Mouse (Mus musculus) lung, postnatal 10 days (tissue): ENCODE measurements around the gene Wipf2.
"Not testable (repeated sequence)": the region's sequence is repeated elsewhere in the genome, so short reads cannot be mapped to it uniquely, and the experiment has no call there.

Experiments used
- DNase-seq: peaks from one replicate; pipeline ENCODE4 v3.0.0; 2021

Wipf2 gene

DNA sequence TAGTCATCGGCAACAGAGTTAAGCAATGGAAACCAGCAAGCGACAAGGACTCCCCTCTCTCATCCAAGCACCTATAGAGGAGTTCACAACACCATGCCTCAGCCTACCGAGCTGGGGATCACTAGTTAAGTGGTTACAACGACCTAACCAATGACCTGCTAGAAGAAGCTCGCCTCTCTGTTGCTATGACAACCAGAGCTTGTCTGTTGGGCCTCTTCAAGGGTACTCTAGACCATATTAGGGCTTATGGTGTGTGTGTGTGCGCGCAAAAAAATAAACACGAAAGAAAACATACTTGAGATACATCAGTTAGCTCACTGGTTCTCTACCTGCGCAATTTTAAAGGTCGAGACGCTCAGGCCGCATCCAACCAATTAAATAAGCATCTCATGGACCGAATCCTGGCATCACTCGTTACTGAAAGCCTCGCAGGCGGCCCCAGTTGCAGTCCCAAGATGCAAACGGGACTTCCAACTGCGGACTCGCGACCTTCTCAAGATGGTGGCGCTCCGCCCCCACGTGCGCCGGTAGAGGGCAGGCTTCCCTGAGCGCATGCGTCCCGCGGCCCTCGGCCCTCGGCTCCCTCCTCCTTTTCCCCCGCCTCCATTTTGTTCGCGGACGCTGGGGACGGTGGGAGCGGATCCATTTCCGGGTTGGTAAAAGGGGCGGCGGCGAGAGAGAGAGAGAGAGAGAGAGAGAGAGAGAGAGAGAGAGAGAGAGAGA, at the start of gene Wipf2:
Gene Wipf2, plus strand, starts transcription at position 611 of the 723 bp plus-strand sequence.
- DNase-seq = peak; percentile 98

DNA sequence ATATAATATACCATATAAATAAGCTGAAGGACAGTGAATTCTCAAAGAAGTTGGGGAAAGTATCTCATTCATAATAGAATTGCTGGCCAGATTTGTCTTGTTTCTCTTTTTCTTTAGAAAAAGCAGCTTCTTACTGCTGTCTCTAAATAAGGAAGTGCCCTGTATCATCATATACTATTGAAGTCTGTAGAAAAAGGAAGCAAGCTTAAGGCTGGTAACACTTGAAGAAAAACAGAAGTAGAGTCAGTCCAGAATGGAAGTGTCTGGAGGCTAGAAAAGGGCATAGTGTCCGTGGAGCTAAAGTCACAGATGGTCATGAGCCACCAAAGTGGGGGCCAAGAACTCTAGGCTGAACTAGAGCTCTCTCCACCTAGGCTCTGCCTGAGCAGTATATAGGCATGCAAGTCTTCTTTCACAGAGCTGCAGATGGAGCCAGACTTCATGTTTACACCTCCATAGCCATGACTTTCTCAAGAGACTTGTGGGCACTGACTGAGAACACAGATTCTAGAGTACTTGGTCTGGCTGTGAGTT, 46.7 kb upstream of the Wipf2 start:
- no peak for DNase-seq

DNA sequence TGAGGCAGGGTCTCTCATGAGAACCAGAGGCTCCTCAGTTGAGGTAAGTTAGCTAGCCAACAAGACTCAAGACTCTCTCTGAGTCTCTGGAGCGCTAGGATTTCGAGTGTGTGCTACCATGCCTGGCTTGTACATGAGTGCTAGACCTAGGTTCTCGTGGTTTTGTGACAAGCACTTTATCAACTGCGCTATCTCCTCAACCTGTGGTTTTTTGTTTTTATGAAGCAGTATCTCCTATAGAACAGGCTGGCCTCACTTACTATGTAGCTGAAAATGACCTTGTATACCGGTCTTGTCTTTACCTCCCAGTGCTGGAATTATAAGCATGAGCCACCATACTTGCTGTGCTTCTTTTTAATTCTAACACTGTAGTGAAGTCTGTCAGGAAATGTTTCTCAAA, 42.5 kb upstream of the Wipf2 start:
- DNase-seq = no peak

DNA sequence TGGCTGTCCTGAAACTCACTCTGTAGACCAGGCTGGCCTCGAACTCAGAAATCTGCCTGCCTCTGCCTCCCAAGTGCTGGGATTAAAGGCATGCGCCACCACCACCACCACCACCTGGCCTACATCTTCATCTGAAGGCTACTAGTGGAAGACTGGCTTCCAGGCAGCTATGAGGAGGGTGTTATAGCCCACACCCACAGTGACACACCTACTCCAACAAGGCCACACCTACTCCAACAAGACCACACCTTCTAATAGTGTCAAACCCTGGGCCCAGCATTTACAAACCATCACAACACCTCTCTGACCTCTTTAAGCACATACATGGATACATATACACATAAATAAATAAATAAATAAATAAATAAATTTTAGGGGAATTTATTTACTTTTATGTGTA, 37.4 kb upstream of the Wipf2 start:
- DNase-seq = not testable (repeated sequence)

DNA sequence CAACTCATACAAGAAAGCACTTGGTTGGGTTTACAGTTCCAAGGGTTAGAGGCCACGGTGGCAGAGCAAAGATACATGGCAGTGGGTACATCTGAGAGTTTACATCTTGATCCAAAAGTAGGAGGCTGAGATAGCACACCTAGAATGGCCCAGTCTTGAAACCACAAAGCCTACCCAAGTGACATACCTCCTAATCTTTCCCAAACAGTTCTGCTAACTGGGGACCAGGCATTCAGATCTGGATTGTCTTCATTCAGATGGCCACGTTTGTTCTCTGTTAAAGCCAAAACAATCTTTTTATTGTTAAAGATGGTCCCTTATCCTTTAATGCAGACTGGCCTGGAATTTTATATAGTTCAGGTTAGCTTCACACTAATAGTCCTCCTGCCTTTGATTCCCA, 35.6 kb upstream of the Wipf2 start:
- no peak for DNase-seq

DNA sequence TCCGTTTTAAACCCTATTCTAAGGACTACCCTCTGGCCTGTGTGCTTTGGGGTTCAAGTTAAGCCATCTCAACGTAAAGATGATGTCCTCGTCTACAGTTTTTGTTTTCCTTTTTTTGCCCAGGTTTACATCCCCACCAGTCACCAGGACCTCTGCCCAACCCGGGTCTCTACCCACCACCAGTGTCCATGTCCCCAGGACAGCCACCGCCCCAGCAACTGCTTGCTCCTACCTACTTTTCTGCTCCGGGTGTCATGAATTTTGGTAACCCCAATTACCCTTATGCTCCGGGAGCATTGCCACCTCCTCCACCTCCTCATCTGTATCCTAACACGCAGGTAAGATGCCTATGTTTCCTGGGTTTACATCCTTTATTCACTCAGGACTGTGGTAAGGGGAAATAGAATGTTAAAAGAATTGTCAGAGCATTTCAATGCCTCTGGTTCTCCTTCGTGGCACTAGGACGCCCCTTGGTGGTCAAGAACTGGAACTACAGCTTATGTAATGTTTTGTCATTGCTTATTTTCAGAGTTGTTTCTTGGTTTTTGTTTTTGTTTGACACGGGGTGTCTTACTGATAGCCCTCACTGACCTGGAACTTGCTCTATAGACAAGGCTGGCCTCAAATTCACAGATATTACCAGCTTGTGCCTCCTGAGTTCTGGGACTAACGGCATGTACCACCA, 34.2 kb upstream of the Wipf2 start:
- DNase-seq = peak; percentile 64

DNA sequence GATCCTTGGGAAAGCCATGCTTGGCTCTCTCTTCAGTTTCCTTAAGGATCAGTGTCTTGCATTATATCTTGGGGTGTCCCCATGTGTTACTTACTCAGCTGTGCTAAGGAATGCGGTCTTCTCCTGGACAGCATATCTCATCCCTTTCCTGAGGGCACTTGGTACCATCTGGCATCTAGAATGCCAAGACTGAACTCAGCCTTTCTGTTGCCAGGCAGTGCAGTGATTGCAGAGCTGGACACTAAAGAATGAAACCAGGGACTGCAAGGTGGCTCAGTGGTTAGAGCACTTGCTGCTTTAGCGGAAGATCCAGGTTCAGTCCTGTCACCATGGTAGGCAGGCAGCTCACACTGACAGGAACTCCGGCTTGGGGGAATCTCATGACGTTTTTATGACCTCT, 33.6 kb upstream of the Wipf2 start:
- DNase-seq = no peak

DNA sequence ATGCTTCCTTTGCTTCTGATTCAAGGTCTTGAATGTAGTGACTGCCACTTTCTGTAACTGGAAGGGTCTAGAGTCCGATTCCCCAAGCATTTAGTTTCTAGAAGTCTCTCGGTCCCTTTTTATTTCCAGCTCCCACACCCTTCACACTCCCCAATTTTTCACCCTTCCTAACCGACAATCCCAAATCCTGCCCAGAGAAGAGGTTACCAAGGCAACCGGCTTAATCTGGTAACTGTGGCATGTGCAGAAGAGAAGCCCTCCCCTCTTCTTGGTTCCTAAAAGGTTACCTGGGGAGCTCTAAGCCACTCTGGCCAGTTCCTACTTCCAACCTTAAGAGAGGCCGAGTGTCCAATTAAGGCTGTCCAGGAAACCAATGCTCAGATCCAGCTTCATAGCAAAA, 28.1 kb upstream of the Wipf2 start:
- DNase-seq = no peak

DNA sequence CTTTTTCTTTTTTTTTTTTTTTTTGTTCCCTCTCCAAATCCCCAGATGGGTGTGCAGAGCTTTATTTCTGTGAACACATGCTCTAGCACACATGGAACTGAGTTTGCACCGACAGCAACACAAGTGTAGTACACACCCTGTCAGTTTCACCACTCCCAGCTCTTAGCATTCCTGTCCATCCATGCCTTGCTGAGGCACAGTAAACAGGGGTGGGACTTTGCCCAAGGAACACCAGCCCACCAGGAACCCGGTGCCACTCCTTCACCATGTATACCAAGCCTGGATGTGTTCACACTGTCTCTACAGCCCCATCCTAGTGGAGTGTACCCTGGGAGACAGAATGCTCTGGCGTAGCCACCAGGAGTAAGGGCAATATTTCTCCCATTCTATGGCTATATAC, 27.7 kb upstream of the Wipf2 start:
- DNase-seq = no peak

DNA sequence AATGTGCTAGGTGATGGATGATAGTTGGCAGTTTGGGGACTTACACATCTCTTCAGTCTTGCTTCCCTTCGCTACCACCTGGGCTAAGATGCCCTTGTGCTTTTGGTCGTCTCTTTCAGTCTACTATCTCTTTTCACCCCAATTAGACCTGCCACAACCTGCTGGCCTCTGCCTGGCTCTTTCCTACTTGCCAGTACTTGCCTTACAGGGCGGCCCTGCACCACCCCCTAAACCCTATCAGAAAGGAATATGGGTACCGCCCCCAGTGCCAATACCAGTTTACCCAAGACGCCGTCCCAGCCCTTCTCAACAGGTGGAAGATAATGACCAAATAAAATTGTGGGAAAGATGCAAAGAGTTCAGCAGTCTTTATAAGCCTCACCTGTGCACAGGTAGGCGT, 27.3 kb upstream of the Wipf2 start:
- no peak for DNase-seq

DNA sequence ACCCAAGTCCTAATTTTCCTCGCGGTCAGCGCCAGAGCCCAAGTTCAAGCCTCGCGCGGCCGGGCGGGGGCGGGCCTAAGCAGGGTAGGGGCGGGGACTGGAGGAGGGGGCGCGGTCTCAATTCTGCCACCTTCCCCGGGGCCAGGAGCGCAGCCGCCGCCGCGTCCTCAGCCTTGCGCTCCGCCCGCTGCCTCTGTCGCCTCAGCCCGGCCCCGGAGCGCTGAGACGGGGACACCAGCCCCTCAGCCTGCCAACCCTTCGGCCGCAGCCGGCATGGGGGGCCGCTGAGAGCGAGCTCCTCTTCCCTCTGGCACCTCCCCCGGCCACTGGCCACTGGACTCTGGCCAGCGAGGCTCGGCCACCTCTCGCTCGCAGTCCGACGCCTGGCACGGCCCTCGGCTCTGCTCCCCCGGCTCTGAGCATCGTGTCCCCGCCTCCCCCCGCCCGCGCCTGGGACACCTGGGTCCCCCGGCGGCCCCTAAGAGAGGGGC, 26.7 kb upstream of the Wipf2 start, which contains the start of gene Rapgefl1:
Gene Rapgefl1, plus strand, starts transcription at position 135 of the 491 bp plus-strand sequence.
- DNase-seq = peak; percentile 89

DNA sequence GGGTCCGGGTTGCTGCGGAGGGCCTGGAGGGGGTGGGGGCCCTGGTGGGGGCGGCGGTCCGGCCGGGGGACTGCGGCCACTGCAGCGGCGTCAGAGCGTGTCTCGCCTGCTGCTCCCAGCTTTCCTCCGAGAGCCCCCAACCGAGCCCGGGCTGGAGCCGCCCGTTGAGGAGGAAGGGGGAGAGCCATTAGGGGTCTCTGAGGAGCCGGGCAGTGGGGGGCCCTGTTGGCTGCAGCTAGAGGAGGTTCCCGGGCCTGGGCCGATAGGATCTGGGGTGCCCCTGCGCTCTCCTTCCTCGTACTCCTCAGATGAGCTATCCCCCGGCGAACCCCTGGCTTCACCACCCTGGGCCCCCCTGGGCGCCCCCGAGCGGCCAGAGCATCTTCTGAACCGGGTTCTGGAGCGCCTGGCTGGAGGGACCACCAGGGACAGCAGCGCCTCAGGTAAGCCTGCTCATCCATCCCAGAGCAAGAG, 26.2 kb upstream of the Wipf2 start:
- DNase-seq = no peak

DNA sequence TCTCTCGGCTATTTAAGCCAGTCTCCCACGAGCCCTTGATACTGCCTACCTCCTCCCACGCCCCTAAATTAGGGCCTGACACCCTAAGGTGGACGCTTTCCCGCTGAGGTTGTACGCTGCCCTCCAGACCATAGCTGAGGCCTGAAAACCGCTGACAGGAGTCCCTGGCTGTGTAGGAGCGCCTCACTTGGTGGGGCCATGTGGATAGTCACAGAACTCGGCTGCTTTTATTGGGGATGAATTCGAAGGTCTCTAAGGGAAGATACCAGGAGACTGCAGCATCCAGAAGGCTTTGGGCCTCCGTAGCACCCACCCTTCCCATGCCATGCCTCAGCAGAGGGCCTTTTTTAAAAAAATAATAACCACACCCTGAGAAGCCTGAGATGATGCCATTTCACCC, 25.5 kb upstream of the Wipf2 start:
- no peak for DNase-seq

DNA sequence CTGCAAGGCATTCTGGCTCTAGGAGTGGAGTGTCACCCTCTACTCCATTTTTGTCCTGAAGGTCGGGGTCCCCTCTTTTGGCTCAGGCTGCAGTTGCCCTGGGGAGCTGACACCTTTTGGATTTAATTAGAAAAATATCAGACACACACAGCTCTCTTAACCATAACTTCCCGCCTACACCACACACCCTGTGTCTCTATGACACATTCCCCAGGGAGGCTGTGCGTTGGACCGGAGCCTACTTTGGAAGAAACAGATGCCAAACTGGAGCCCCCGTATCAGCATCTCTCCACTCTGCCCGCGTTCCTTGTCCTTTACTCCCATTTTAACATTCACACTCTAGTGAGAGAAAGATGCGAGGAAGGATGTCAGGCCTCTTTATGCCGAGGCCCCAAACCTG, 24.9 kb upstream of the Wipf2 start:
- DNase-seq = no peak

DNA sequence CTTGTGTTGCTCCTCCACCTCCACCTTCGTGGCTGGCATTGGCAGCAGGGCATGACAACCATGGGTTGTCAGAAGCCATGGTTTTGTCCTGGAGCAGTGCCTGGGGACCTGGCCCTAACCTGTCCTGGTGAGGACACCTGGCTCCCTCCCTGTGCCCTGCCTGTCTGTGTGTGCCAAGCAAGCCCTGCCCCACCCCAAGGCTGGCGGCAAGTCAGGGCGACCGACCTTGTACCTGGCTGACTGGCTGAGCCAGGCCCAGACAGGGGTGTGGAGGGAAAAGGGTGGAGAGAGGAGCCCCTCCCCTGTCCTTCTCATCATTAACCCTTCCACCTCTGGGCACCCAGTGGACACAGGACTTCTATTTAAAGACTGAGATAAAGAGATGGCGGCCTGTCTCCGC, 24.0 kb upstream of the Wipf2 start:
- no peak for DNase-seq

DNA sequence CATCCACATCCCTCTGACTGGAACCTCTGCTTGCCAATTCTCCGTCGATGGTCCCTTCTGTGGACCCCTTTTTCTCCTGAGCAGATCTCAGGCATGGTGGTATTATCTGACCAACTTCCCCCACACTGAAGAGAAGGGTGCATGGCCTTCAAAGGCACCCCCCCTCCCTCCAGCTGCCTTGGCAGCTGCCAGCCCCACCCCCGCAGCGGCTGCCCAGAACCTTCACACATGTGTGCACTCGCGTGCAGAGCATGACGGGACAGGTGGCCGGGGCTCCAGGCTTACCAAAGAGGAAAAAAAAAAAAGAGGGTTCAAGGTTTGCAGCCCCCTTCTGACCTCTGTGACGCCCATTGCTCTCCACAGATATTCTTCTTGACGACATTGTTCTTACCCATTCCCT, 23.5 kb upstream of the Wipf2 start:
- DNase-seq = no peak

DNA sequence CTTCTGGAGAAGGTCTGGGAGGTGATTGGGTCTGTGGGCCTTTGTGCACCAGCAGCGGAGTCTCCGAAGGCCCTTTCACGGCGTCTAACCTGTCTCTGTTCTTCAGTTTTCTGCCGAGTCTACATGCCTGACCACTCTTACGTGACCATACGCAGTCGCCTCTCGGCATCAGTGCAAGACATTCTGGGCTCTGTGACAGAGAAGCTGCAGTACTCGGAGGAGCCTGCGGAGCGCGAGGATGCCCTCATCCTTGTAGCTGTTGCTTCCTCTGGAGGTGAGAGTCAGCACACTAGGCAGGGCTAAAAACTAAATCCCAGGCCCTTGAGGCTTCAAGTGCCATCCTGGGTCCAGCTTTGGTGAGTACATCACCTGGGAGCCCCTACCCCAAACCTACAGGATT, 17.4 kb upstream of the Wipf2 start:
- DNase-seq = no peak

DNA sequence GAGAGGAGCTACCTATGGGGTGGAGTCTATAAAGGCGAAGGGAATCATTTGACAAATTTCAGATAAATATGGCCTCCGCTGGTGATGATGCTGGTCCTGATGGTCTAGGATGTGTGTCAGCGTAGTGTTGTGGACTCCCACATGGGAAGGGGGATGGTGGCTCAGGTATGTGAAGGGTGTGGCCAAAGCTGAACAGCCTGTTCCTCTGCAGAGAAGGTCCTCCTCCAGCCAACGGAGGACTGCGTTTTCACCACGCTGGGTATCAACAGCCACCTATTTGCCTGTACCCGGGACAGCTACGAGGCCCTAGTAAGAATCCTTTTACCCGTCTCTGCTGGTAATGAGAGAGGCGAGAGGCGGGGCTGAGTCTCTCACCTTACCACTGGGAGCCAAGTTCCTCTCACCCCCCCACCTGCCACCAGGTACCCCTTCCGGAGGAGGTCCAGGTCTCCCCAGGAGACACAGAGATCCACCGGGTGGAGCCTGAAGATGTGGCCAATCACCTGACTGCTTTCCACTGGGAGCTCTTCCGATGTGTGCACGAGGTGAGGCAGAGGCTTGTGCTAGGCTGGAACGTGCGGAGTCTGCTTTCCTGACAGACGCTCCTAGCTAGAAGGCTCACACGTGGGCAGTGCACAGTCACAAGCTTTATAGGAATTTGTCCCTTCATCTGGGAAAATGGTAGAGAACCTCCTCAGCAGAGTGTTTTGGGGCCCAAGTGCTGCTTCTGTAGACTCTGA, 16.4 kb upstream of the Wipf2 start:
- no peak for DNase-seq

DNA sequence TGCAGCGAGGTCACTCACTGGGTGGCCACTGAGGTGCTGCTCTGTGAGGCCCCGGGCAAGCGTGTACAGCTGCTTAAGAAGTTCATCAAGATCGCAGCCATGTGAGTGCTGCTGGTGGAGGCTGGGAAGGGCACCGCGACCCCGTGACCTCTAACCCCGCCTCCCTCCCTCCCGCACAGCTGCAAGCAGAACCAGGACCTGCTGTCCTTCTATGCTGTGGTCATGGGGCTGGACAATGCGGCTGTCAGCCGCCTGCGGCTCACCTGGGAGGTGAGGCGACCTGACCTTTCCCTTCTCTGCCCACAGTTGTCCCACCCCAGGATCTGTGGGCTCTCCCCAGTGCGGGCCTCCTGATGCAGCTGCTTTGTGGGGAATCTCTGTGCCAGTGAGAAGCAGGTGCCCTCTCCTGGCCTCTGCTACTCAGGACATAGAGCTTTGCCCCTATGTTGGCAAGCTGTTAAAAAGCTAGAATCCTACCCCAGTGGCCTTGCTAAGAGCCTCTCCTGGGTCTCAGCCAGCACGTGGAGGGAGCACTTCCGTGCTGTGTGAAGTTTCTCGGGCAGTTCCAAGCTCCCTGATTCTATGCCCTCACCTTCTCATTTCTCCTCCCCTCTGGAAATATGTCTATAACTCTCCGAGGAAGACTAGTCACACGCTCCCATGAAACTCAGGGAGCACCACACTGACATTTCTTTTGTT, 14.1 kb upstream of the Wipf2 start:
- no peak for DNase-seq

DNA sequence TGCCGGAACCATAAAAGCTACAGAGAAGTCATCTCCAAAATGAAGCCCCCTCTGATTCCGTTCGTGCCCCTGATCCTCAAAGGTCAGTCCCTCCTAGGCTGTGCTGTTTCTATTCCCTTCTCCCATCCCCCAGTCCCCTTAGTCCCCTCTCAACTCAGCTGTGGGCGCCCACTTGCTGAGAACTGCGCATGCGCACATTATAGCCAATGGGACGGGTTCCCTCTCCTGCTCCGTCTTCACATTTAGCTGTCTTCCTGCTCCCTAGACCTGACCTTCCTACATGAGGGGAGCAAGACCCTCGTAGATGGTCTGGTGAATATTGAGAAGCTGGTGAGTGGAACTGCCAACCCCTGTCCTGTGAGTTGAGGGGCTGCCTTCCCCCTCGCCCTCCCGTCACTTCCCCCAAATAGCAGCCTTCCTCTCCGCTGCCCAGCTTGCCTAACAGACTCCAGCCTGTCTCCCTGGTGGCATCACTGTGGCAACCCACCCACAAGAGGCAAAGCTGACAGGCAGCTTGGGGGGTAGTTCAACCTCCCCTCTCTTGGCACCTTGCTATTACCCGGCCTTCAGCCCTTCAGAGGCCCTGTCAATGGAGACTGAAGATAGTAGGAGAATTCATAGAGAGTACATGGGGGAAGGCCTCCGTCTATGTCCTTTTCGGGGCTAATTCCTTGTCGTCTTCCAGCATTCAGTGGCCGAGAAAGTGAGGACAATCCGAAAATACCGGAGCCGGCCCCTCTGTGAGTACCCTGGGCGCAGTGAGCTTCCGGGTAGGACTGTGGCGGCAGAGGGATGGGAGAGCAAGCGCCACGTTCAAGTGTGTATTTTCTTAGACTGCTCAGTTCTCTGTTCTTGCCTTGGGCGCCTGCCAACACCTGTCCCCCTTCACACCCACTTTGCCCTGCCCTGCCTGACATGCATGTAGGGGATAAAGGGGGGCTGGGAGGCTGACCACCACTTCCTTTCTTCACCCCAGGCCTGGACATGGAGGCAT, 13.0 kb upstream of the Wipf2 start:
- no peak for DNase-seq

DNA sequence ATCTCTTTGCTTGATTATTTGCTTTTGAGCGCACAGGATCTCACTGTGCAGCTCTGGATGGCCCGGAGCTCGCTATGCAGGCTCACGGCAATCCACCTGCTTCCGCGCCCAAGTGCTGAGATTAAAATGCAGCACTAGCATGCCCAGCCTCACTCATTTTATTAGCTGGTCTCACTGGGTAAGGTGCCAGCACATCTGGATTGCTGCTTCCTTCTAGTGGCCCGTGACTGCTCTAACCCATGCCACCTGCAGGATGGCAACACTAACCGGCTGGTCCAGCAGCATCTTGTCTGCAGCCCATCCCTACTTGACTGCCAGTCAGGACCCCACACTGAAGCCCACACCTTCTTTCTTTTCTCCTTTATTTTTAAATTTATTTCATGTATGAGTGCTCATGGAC, 9.3 kb upstream of the Wipf2 start:
- no peak for DNase-seq

DNA sequence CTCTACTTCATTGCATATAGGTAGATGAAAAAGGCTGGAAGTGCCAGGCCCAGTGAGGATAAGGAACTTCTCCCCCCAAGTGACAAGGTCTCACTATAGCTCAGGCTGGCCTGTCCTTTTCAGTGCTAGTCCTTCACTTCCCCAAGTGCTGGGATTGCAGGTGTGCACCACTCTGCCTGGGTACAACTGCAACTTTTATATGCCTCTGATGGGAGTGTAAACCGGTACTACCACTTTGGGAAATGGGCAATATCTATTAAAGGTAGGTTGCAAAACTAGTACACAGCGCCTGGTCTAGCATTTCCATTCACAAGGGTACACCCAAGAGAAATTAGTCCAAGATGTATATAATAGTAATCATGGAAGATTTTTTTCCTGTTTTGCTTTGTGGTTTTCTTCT, 8.8 kb upstream of the Wipf2 start:
- DNase-seq = no peak
